Mouse (Mus musculus) hematopoietic stem cell, adult 5-6 weeks (primary cell): Measurements from ENCODE around the gene Pde6c. TPM values are rescaled to one million over a fixed set of nuclear protein-coding genes. Genes with fewer than 3 reads are reported as not detected.

Experiments used
- ATAC-seq, 2 experiments: fragments of 125-278 bp in 1 of 2; replicated peaks in 1 of 2; 2 replicates each; pipeline ENCODE4 v1.8.0; 2016 to 2017; ENCODE audit warnings: inconsistent platforms in 2 of 2, mild to moderate bottlenecking in 2 of 2, moderate number of reproducible peaks in 2 of 2, low read depth in 1 of 2, moderate TSS enrichment in 1 of 2; ENCODE audit not compliant: low FRiP score in 2 of 2, poor library complexity in 2 of 2, severe bottlenecking in 2 of 2, insufficient read depth in 1 of 2, low TSS enrichment in 1 of 2
- total RNA-seq: library from RNA; stranded (forward); fragments of 172-1452, 232-1000 nt; gene quantifications from 2 replicates; pipeline ENCODE4 v1.2.3, GENCODE M21; 2017

Gene Pde6c
- total RNA-seq, 1 experiment from 2014 or later: not detected

GRCm38 (mm10) chr19:38223905-38224684 lies 91.5 kb downstream of the Pde6c start, which contains the start of gene Fra10ac1:
Gene Fra10ac1 (minus strand): TSS chr19:38224156.
- peak; percentile 88 to 96 for ATAC-seq

GRCm38 (mm10) chr19:38224685-38225060 lies 92.1 kb downstream of the Pde6c start:
- no peak for ATAC-seq

GRCm38 (mm10) chr19:38228699-38229098 lies 96.1 kb downstream of the Pde6c start:
- ATAC-seq: no peak

- no peak for ATAC-seq
Observed at GRCm38 (mm10) chr19:38232087-38232486, 99.5 kb downstream of the Pde6c start.

GRCm38 (mm10) chr19:38232516-38232915 lies 99.9 kb downstream of the Pde6c start:
- no peak for ATAC-seq

Other genes starting within 250 kb of the Pde6c start
- 36.2 and 46.1 TPM in 2 replicates for gene Myof, start 89.2 kb upstream of the Pde6c start, total RNA-seq
- gene Cep55, start 77.8 kb upstream of the Pde6c start, total RNA-seq: 49.6 and 54.0 TPM in 2 replicates
- gene Ffar4, start 35.7 kb upstream of the Pde6c start, total RNA-seq: not detected in 2 replicates
- gene Rbp4, start 7.5 kb upstream of the Pde6c start, total RNA-seq: not detected in 2 replicates
- 41.5 and 51.5 TPM in 2 replicates for gene Fra10ac1, start 91.4 kb downstream of the Pde6c start, total RNA-seq
- gene Lgi1, start 131.8 kb downstream of the Pde6c start, total RNA-seq: 3.0 TPM in 1 of 2 replicates, not detected in the other